Mouse (Mus musculus): ENCODE data around the gene Atp6v1g1. TPM values are rescaled to one million over a fixed set of nuclear protein-coding genes. Genes with fewer than 3 reads are reported as not detected.

The Atp6v1g1 gene
- polyA plus RNA-seq, 1 experiment, result 192 TPM

GRCm38 (mm10) chr4:63501050-63501449 lies 43.5 kb upstream of the Atp6v1g1 start:
- Histone ChIP-seq H3K9me3 (replicated peaks; ENCODE audit: control insufficient read depth, insufficient read depth, low read length, poor library complexity, severe bottlenecking) (no peaks in the 10 kb centered on the region), H3K9ac (ENCODE audit: low read depth, poor library complexity, severe bottlenecking) (no peak overlapping the region), H3K4me3 (ENCODE audit: low read depth, low read length) (no peak overlapping the region), H3K27ac (ENCODE audit: insufficient read depth, low read length) (no peak overlapping the region), H3K27me3 (ENCODE audit: control insufficient read depth, insufficient read depth, low read length, poor library complexity, severe bottlenecking) (no peaks in the 10 kb centered on the region), H3K4me1 (ENCODE audit: control insufficient read depth, insufficient read depth, low read length) (no peaks in the 10 kb centered on the region), H3K36me3 (ENCODE audit: control insufficient read depth, insufficient read depth, low read length, poor library complexity, severe bottlenecking) (no peaks in the 10 kb centered on the region)
- TF ChIP-seq CTCF (IDR thresholded peaks at IDR 0.05; ENCODE audit: low read depth, low read length), result no peak
- no peak for TF ChIP-seq EP300 (IDR thresholded peaks at IDR 0.05; ENCODE audit: insufficient read depth, low read depth, low read length)
- TF ChIP-seq POLR2A (IDR thresholded peaks at IDR 0.05; ENCODE audit: insufficient read depth, low read length), result no peak

- Histone ChIP-seq H3K27ac (ENCODE audit: insufficient read depth, low read length) (no peak overlapping the region), H3K9me3 (replicated peaks; ENCODE audit: control insufficient read depth, insufficient read depth, low read length, poor library complexity, severe bottlenecking) (no peaks in the 10 kb centered on the region), H3K4me3 (ENCODE audit: low read depth, low read length) (no peak overlapping the region), H3K27me3 (ENCODE audit: control insufficient read depth, insufficient read depth, low read length, poor library complexity, severe bottlenecking) (no peaks in the 10 kb centered on the region), H3K36me3 (ENCODE audit: control insufficient read depth, insufficient read depth, low read length, poor library complexity, severe bottlenecking) (no peaks in the 10 kb centered on the region), H3K9ac (ENCODE audit: low read depth, poor library complexity, severe bottlenecking) (no peak overlapping the region), H3K4me1 (ENCODE audit: control insufficient read depth, insufficient read depth, low read length) (no peaks in the 10 kb centered on the region)
- TF ChIP-seq POLR2A (IDR thresholded peaks at IDR 0.05; ENCODE audit: insufficient read depth, low read length) (no peak), EP300 (IDR thresholded peaks at IDR 0.05; ENCODE audit: insufficient read depth, low read depth, low read length) (no peak), CTCF (IDR thresholded peaks at IDR 0.05; ENCODE audit: low read depth, low read length) (no peak)
Observed at GRCm38 (mm10) chr4:63503949-63504348, 40.6 kb upstream of the Atp6v1g1 start.

- Histone ChIP-seq H3K36me3 (ENCODE audit: control insufficient read depth, insufficient read depth, low read length, poor library complexity, severe bottlenecking) (no peaks in the 10 kb centered on the region), H3K4me1 (ENCODE audit: control insufficient read depth, insufficient read depth, low read length) (no peaks in the 10 kb centered on the region), H3K9ac (ENCODE audit: low read depth, poor library complexity, severe bottlenecking) (no peak overlapping the region), H3K27me3 (ENCODE audit: control insufficient read depth, insufficient read depth, low read length, poor library complexity, severe bottlenecking) (no peaks in the 10 kb centered on the region; the same call in 1 of the 2 replicates), H3K9me3 (replicated peaks; ENCODE audit: control insufficient read depth, insufficient read depth, low read length, poor library complexity, severe bottlenecking) (no peaks in the 10 kb centered on the region), H3K4me3 (ENCODE audit: low read depth, low read length) (no peak overlapping the region), H3K27ac (ENCODE audit: insufficient read depth, low read length) (no peak overlapping the region)
- TF ChIP-seq EP300 (IDR thresholded peaks at IDR 0.05; ENCODE audit: insufficient read depth, low read depth, low read length) (no peak), CTCF (IDR thresholded peaks at IDR 0.05; ENCODE audit: low read depth, low read length) (no peak), POLR2A (IDR thresholded peaks at IDR 0.05; ENCODE audit: insufficient read depth, low read length) (no peak)
Observed at GRCm38 (mm10) chr4:63507478-63507877, 37.1 kb upstream of the Atp6v1g1 start.

- Histone ChIP-seq H3K27me3 (ENCODE audit: control insufficient read depth, insufficient read depth, low read length, poor library complexity, severe bottlenecking) (no peaks in the 10 kb centered on the region; the same call in 1 of the 2 replicates), H3K9me3 (replicated peaks; ENCODE audit: control insufficient read depth, insufficient read depth, low read length, poor library complexity, severe bottlenecking) (no peaks in the 10 kb centered on the region), H3K4me1 (ENCODE audit: control insufficient read depth, insufficient read depth, low read length) (no peaks in the 10 kb centered on the region), H3K4me3 (ENCODE audit: low read depth, low read length) (no peak overlapping the region), H3K9ac (ENCODE audit: low read depth, poor library complexity, severe bottlenecking) (no peak overlapping the region), H3K27ac (ENCODE audit: insufficient read depth, low read length) (no peak overlapping the region), H3K36me3 (ENCODE audit: control insufficient read depth, insufficient read depth, low read length, poor library complexity, severe bottlenecking) (no peaks in the 10 kb centered on the region)
- TF ChIP-seq CTCF (IDR thresholded peaks at IDR 0.05; ENCODE audit: low read depth, low read length), result peak; percentile 82
- no peak for TF ChIP-seq EP300 (IDR thresholded peaks at IDR 0.05; ENCODE audit: insufficient read depth, low read depth, low read length)
- TF ChIP-seq POLR2A (IDR thresholded peaks at IDR 0.05; ENCODE audit: insufficient read depth, low read length), result no peak
Observed at GRCm38 (mm10) chr4:63508232-63508631, 36.3 kb upstream of the Atp6v1g1 start.

GRCm38 (mm10) chr4:63512921-63513320 lies 31.7 kb upstream of the Atp6v1g1 start:
- Histone ChIP-seq H3K27ac (ENCODE audit: insufficient read depth, low read length) (no peak overlapping the region), H3K9me3 (replicated peaks; ENCODE audit: control insufficient read depth, insufficient read depth, low read length, poor library complexity, severe bottlenecking) (no peaks in the 10 kb centered on the region), H3K9ac (ENCODE audit: low read depth, poor library complexity, severe bottlenecking) (no peak overlapping the region), H3K4me3 (ENCODE audit: low read depth, low read length) (no peak overlapping the region), H3K27me3 (ENCODE audit: control insufficient read depth, insufficient read depth, low read length, poor library complexity, severe bottlenecking) (no peaks in the 10 kb centered on the region; the same call in none of the 2 replicates), H3K36me3 (ENCODE audit: control insufficient read depth, insufficient read depth, low read length, poor library complexity, severe bottlenecking) (no peaks in the 10 kb centered on the region), H3K4me1 (ENCODE audit: control insufficient read depth, insufficient read depth, low read length) (no peaks in the 10 kb centered on the region)
- TF ChIP-seq POLR2A (IDR thresholded peaks at IDR 0.05; ENCODE audit: insufficient read depth, low read length), result no peak
- TF ChIP-seq EP300 (IDR thresholded peaks at IDR 0.05; ENCODE audit: insufficient read depth, low read depth, low read length), result no peak
- no peak for TF ChIP-seq CTCF (IDR thresholded peaks at IDR 0.05; ENCODE audit: low read depth, low read length)

- Histone ChIP-seq H3K4me1 (ENCODE audit: control insufficient read depth, insufficient read depth, low read length) (no peaks in the 10 kb centered on the region), H3K27me3 (ENCODE audit: control insufficient read depth, insufficient read depth, low read length, poor library complexity, severe bottlenecking) (no peaks in the 10 kb centered on the region; the same call in none of the 2 replicates), H3K9me3 (replicated peaks; ENCODE audit: control insufficient read depth, insufficient read depth, low read length, poor library complexity, severe bottlenecking) (no peaks in the 10 kb centered on the region), H3K27ac (ENCODE audit: insufficient read depth, low read length) (no peak overlapping the region), H3K36me3 (ENCODE audit: control insufficient read depth, insufficient read depth, low read length, poor library complexity, severe bottlenecking) (no peaks in the 10 kb centered on the region), H3K4me3 (ENCODE audit: low read depth, low read length) (no peak overlapping the region), H3K9ac (ENCODE audit: low read depth, poor library complexity, severe bottlenecking) (no peak overlapping the region)
- TF ChIP-seq POLR2A (IDR thresholded peaks at IDR 0.05; ENCODE audit: insufficient read depth, low read length), result no peak
- no peak for TF ChIP-seq CTCF (IDR thresholded peaks at IDR 0.05; ENCODE audit: low read depth, low read length)
- no peak for TF ChIP-seq EP300 (IDR thresholded peaks at IDR 0.05; ENCODE audit: insufficient read depth, low read depth, low read length)
Observed at GRCm38 (mm10) chr4:63514454-63514984, 30.1 kb upstream of the Atp6v1g1 start.
